Mouse (Mus musculus) left cerebral cortex, postnatal 4 days (tissue): Measurements from ENCODE around the gene Gfra1. TPM values are rescaled to one million over a fixed set of nuclear protein-coding genes. Genes with fewer than 3 reads are reported as not detected.

Experiments used
- DNase-seq: peaks from one replicate; pipeline ENCODE4 v3.0.0-alpha.2; 2022
- intact Hi-C: fragments of 180-260 bp; cut with DNase I; formaldehyde crosslinking; loops from one replicate; pipeline ENCODE4 v1.15.1; 2025
- total RNA-seq, 2 experiments: library from RNA; stranded (reverse); gene quantifications; 2 replicates each; pipeline ENCODE4 v1.2.3; 2021

Gene Gfra1
- total RNA-seq, 2 experiments from 2014 or later: 13.9 to 24.5 TPM

GRCm38 (mm10) chr19:58396604-58396984 lies 59.1 kb downstream of the Gfra1 start:
- DNase-seq: no peak
- intact Hi-C loops: no loop called here

- intact Hi-C loops: no loop called here
Measured at GRCm38 (mm10) chr19:58395785-58396603, 59.7 kb downstream of the Gfra1 start.

GRCm38 (mm10) chr19:58393121-58393520 lies 62.6 kb downstream of the Gfra1 start:
- DNase-seq: no peak
- intact Hi-C loops: no loop called here

More at GRCm38 (mm10) chr19:58395785-58396603, 59.7 kb downstream of the Gfra1 start:
- DNase-seq: no peak

DNA sequence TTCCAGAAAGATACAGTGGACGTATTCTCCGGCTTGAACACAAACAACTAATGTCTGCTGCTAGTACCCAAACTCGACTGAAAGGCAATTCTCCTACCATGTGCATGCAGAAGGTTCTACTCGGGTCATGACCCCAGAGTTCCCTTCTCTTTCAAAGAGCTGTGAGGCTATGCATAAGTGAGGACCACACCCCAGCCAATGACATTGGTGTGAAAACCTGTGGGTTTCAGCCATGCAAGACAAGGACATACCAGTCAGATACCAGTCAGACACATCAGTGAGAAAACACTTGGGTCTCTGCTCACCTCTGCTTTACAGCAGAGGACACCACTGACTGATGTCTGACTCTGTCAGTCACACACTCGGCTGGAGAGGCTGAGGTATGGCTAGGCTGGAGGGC lies 63.9 kb downstream of the Gfra1 start:
- intact Hi-C loops: no loop called here
- DNase-seq: no peak

DNA sequence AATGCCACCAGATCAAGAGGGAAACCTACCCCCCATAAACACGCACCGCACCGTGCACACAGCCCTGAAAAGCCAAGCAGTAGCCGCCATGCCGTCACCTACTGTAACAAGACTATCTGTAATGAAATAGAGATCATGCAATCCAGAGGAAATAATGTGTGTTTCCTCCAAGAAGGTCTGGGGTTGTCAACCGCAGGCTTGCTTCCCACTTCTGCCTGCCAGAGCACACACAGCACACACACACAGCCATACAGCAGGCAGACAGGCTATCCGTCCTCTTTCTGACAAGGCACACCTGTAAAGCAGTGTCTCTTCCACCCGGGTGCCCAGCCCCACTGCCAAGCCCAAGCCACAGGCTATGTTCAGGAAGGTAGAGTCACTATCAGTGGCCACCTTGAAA lies 66.2 kb downstream of the Gfra1 start:
- DNase-seq: no peak
- intact Hi-C loops: no loop called here

GRCm38 (mm10) chr19:58388851-58389447 lies 66.8 kb downstream of the Gfra1 start:
- intact Hi-C loops: no loop called here
- DNase-seq: no peak

- DNase-seq: no peak
- intact Hi-C loops: no loop called here
Measured at GRCm38 (mm10) chr19:58383273-58383672, 72.4 kb downstream of the Gfra1 start.

GRCm38 (mm10) chr19:58382535-58382934 lies 73.2 kb downstream of the Gfra1 start:
- intact Hi-C loops: no loop called here
- DNase-seq: no peak

GRCm38 (mm10) chr19:58377969-58378368 lies 77.7 kb downstream of the Gfra1 start:
- intact Hi-C loops: no loop called here
- no peak for DNase-seq

- DNase-seq: no peak
- intact Hi-C loops: no loop called here
Measured at GRCm38 (mm10) chr19:58376675-58377102, 79.0 kb downstream of the Gfra1 start.

DNA sequence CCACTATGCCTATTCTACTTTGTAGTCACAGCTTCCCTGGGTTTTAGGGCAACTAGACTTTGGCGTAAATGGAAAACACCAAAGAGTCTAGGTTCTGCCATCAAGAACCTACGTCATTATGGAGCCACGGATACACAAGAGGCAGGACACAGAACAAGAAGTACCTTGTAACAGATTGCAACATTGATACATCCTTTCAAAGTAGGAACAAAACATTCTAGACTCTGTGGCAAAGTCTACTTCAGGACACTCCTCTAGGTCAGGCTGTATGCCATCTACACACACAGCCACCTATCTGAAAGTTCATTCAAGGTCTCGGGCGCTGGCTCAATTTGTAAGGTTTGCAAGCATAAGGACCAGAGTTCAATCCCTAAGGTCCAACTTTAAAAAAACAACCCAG lies 81.1 kb downstream of the Gfra1 start:
- DNase-seq: no peak
- intact Hi-C loops: no loop called here

- no peak for DNase-seq
Measured at GRCm38 (mm10) chr19:58374155-58374554, 81.6 kb downstream of the Gfra1 start.

DNA sequence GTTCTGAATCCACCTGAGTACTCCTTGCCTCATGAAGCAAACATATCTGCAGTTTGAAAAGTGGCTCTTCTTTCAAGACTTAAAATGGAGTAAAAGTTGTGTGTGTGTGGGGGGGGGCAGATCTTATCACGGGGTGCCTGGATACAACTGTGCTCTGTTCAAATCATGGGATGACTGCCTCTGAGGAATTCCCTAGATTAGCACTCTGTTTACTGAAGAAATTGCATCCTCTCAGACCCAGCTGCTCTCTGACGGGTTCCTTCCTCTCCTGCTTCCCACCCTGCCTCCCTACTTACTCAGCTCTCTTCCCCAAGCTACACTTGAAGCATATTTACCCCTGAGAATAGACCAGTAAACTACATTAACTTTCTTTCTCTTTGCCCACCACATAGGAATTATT lies 87.2 kb downstream of the Gfra1 start:
- no peak for DNase-seq
- intact Hi-C loops: no loop called here

More at GRCm38 (mm10) chr19:58374155-58374554, 81.6 kb downstream of the Gfra1 start:
- intact Hi-C loops: no loop called here

DNA sequence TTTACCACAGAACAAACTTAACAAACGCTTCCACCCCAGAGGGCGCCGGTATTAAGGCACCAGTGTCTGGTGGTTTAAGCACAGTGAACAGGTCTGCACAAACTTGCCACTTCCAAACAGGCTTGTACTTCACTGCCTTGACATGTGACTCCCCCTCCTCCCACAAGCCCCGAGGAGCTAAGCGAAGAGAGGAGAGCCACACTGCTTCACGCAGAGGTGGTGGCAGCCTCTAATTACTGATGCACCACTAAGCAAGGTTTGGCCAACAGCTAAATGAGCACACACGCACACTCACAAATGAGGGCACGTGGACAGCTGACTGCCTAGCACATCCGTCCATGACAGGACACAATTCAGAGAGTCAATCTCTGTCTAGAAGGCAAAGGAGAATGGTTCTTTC lies 91.0 kb downstream of the Gfra1 start:
- intact Hi-C loops: no loop called here
- peak; percentile 49 for DNase-seq

DNA sequence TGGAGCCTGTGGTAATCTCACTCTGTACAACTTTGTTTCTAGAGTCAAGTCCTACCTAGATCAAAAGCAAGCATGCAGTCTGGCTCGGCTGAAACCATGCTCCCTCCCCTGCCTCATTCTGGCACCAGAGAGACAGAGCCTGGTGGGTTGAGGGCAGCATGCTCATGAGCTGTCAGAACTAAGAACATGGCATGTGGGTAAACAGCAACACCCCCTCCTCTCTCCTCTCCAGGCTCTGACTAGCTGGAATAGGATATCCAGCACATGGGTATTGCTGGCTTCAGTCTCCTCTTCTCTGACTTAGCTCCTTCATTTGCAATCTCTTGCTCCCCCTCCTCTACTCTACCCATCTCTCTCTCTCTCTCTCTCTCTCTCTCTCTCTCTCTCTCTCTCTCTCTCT lies 94.7 kb downstream of the Gfra1 start:
- intact Hi-C loops: no loop called here
- no peak for DNase-seq

DNA sequence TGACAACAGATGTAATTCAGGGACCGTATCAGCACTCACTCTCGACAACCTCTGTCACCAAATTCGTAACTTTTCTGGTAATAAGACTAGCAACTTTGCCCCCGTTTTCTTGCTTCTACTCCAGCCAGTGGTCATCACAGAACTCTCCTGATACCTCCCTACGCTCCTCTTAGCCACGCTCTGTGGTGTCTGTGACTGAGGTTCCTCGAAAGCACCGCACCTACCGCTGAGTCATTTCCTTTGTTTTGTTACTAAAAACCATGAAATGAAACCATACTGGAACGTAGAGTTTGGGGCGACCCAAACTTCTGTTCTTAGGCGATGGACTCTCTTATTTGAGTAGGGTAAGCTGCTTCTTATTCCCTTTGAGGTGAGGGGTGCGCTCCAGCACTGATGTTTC lies 97.6 kb downstream of the Gfra1 start:
- no peak for DNase-seq
- intact Hi-C loops: no loop called here

DNA sequence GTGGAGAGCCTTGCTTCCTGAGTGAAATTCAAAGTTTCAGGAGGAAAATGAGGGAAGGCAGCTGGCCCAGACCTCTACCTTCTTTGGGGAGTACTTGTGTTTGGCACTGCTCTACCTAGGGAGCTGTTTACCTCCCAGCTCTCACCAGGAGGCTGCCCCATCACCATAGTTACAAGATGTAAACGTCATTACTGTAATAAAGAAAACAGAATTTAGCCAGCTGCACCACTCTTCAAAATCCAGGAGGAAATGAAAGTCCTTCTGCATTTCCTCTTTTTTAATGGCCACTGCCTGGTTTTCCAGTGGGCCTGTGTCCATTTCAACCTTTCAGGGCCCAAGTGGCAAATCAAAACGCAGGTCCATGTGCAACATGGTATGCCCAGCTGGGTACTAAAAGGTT lies 101.8 kb downstream of the Gfra1 start:
- intact Hi-C loops: no loop called here
- DNase-seq: no peak

- no peak for DNase-seq
- intact Hi-C loops: no loop called here
Measured at GRCm38 (mm10) chr19:58353260-58353870, 102.3 kb downstream of the Gfra1 start.

DNA sequence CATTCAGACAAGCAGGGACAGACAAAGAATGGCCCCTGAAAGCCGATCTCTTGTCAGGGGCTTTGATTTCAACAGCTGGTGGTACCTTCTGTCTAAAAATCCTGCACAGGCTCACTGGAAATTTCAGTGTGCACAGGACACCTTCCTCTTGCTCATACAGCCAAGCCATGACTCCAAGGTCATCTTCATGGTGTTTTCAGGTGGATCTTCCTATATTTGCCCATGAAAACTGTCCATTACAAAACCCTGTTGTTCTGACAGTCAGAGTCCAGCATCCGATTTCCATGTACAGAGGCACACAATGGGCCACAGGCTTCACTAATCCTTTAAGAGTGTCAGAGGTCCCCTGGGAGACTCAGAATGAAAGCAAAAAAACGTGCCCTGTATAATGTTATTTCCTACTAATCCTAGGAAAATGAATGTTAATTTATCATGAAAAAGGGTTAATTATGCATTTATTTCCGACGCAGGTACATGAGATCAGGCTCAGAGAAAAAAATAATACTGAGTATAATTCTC lies 105.8 kb downstream of the Gfra1 start:
- no peak for DNase-seq
- intact Hi-C loops: no loop called here

- intact Hi-C loops: no loop called here
- DNase-seq: no peak
Measured at GRCm38 (mm10) chr19:58345137-58345536, 110.6 kb downstream of the Gfra1 start.

DNA sequence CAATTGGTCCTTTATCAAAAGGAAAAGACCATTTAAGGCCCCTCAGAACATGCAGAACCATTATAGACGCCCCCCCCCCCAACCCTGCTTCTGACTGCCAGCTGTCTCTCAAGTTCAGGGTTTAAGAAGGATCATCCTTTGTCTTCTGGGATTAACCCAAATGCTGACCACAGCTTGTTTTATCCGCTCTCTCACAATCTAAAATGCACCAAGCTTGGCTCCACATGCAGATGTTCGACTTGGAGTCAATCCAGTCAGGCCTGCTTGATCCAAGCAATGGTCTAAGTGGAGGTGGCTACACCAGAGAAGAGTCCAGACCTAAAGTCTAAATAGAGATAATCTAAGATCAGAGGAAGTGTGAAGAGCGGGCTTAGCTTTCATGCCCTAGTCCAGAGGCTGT lies 114.4 kb downstream of the Gfra1 start:
- no peak for DNase-seq
- intact Hi-C loops: no loop called here

GRCm38 (mm10) chr19:58340221-58340620 lies 115.5 kb downstream of the Gfra1 start:
- intact Hi-C loops: no loop called here
- DNase-seq: peak; percentile 45
